Mouse (Mus musculus): ENCODE data around the gene Myrip.
A peak's percentile ranks its signal among the peaks of the same experiment; 100 is the strongest.
"Not testable (repeated sequence)": the region's sequence is repeated elsewhere in the genome, so short reads cannot be mapped to it uniquely, and the experiment has no call there.

Gene Myrip

DNA sequence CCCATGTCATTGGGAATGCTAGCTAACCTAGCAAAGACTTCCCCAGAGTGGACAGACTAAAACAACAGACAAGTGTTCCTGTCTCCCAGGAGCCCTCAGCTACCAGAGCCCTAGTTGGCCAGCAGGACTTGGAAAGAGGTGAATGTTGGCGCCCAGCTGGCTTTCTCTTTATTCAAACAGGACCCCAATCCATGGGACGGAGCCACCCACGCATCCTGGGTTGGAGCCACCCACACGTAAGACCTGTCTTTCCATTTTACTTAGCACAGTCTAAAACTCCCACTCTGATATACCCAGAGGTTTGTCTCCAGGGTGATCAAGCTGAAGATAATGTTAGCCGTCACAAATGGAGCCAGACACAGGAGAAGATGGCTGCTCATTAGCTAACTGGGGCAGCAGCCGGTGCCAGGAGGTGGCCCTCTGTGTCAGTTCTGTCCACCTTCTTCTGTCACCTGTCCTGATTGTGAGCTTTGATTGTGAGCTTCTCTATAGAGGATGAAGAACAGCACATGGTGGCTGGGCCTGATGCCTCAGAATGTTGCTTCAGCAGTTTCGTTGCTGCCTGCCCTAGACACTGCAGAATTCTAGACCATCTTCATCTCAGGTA lies 95.4 kb downstream of the Myrip start:
- DNase-seq (ENCODE audit: low spot score) = no peak

DNA sequence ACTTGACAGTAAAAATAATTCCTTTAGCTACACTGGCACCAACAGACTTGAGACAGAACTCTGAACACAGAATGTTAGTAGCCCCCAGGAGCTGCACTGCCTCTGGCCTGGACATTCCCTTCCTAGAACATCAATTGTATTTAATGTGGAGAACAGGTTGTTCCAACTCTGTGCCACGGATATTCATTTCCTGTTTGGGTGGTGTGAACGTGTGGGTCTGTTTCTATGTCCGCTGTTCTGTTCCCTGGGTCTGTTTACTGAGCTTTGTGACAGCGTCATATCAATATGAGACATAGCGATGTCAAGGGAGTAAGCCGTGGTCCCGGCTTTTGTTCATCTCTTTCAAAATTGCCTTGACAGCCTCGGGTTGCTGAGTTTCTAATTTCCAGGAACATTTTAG lies 97.0 kb downstream of the Myrip start:
- DNase-seq (ENCODE audit: low spot score) = no peak

DNA sequence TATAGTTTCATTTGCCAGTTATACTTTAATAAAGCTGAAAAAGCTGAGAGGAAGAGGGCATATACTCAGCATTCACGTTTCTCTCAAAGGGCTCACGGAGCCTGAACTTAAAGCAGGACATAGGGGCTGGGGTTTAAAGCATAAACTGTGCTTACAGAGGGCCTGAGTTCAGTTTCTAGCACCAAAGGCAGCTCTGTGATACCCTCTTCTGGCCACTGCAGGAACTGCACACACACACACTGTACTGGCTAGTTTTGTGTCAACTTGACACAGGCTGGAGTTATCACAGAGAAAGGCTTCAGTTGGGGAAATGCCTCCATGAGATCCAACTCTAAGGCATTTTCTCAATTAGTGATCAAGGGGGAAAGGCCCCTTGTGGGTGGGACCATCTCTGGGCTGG lies 98.2 kb downstream of the Myrip start:
- DNase-seq (ENCODE audit: low spot score) = not testable (repeated sequence)

DNA sequence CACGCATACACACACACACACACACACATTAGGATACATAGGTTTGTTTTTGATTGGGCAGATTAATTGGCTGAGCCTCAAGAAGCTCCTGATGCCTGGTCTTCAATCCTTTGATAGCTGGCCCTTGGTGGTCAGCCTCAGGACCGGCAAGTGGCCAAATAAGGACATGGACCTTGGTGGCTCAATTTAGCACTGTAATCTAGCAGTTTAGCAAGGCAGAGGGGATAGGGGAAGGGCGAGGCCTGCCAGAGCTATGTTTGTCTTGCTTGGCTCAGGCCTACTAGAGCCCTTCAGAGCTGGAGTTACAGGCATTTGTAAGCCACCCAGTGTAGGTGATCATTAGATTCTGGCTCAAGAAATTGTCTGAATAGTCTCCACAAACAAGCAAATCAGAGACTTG lies 101.1 kb downstream of the Myrip start:
- DNase-seq (ENCODE audit: low spot score) = no peak

DNA sequence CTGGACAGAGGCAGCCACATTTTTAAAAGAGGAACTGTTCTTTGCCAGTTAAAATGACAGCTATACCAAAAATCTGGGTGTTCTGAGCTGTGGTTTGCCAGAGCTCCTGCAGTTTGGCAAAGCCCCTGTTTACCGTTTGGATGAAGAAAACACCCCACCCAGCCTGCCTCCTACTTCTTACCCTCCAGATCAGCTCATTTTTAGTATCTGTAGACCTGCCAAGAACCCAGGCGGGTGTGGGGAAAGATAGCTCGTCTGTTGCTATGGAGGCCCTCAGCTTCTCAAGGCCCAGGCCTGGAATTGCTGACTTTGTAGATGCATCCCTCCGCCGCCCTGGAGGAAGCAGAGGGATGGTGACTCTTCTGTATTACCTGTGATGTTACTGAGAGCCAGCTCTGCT lies 102.3 kb downstream of the Myrip start:
- DNase-seq (ENCODE audit: low spot score) = no peak

DNA sequence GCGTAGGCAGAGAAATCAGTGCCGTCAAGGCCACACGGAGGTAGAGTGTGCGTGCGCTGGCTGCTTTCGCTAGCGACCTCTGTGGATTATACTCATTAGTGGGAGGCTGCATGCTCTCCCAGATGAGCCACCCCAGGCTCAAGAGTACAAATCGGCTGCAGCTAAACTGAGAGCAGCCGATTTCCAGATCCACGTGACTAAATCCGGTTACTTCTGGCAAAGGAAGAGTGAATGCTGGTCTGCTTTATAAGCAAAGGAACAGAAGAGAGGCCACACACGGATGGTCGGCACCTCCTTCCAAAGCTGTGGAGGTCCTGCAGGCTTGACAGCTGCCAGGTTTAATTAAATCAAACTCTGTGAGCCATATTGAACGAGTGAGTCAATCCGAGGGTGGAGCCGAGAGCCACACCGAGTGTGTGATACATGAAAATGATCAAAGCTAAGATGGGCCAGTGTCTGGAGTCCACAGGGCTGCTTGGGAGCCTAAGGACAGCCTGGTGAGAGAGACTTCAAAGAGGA lies 108.4 kb downstream of the Myrip start:
- DNase-seq (ENCODE audit: low spot score) = no peak

DNA sequence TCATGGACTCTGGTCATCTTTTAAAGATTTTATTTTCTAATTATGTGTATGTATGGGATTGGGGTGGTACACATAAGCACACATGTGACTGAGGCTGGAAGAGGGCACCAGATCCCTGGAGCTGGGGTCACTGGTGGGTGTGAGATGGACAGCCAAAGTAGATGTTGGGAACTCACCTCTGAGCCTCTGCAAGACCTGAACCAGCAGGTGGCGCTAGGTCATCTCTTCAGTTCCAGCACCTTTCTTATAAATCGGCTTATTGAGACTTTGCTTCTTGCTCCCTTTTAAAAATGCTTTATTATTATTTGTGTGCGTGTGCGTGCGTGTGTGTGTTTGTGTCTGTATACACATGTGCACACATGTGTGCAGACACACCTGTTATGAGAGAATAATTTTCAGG lies 109.1 kb downstream of the Myrip start:
- peak; percentile 30 for DNase-seq (ENCODE audit: low spot score)

DNA sequence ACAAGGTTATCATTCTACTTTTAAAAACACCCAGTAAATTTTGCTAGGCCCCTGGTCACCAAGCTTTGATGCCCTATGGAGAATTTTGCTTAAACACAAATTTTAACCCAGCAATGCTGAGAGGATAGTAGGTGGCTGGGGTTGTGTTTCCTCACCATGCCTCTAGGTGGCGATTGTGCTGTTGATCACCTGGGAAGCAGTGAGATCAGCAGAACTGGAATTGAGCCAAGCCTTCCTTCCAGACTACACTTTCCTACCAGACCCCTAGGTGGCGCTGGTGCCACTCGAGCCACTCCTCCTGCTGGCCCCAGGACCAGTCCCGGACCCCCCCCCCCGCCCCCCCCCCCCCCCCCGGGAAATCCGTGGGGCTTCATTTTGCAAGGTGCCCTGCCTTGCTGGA lies 114.2 kb downstream of the Myrip start:
- DNase-seq (ENCODE audit: low spot score) = peak; percentile 78

DNA sequence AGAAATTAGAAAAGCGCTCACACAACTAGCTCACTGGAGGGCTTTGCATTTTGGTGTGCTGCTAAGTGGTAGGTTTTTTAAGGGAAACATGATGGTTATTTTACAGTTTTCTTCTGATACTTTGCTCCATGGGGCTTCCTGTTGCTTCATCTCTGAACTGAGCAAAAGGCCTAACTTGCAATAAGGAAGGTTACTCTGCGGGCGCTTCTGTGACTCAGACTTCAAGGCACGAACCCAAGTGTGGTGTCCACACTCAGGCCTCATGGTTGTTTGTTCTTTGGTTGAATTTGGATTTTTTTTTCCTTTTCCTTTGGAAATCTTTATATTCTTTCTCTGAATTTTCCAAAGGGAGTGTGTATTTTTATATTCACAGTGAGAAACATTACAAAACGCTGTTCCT lies 114.8 kb downstream of the Myrip start:
- DNase-seq (ENCODE audit: low spot score) = no peak

DNA sequence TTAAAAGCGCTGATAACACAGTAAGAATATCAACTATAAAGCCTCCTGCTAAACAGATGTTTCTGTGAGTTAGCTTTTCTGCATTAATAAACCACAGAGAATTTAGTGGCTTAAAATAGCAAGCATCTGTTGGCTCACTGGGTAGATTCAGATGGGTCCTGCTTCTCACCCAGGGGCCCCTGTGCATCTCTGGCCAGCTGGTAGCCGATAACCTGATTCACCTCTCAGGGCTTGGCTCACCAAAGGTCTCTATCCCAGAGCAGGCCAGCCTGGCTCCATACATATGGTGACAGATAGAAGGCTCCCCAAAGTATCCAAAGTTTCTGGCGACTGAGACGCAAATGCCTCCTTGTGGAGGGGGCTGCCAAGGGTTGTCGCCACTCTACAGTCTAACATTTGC lies 115.4 kb downstream of the Myrip start:
- DNase-seq (ENCODE audit: low spot score) = no peak

DNA sequence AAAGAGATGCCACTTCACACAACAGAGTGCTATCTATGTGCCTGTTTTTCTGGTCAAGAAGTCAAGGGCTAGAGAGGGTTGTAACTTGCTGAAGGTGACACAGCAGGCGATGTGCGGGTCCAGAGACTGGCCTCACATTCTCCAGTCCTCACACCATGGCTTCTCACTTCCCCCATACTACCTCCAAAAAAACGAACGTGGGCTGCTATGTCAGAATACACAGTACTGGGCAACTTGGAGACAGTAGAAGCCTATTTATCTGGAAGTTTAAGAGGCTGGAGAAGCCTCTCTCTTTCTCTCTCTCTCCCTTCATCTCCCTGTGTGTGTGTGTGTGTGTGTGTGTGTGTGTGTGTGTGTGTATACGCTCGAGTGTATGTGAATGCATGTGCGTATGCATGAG lies 117.3 kb downstream of the Myrip start:
- DNase-seq (ENCODE audit: low spot score) = no peak

DNA sequence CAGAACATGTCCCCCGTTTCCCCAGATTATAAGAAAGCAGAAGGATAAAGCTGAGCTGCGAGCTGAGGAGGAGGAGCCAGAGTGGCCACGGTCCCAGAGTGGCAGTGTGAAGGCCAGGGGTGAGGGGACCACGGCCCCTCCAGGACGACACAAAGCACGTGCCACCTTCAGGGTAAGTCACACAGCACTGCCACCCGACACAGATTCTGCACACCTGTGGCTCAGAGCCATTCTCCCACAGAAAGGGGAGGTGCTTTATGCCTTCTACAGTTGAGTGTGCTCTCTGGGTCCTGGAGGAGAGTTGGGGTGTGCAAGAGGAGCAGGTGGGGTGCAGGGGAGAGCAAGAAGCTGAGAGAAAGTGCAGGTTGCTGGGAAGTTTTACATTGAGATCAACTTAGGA lies 123.3 kb downstream of the Myrip start:
- no peak for DNase-seq (ENCODE audit: low spot score)

DNA sequence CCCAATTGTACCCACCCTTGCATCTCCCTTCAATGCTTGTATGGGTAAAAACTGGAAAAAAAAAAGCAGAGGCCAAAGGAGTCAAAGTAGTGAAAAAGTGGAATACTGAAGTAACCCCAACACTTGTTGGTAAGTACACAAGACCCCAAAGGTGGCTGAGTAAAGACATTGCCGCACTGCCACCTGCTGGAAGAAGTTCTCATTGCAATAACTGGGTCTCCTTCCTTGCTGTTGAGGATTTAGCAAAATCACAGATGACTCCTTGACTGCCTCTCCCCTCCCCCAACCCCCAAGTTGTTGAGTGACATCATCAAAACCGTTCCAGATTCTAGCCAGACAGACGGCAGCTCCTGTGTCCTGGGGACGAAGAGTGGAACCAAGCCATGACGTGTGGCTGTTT lies 124.5 kb downstream of the Myrip start:
- DNase-seq (ENCODE audit: low spot score) = peak; percentile 13

DNA sequence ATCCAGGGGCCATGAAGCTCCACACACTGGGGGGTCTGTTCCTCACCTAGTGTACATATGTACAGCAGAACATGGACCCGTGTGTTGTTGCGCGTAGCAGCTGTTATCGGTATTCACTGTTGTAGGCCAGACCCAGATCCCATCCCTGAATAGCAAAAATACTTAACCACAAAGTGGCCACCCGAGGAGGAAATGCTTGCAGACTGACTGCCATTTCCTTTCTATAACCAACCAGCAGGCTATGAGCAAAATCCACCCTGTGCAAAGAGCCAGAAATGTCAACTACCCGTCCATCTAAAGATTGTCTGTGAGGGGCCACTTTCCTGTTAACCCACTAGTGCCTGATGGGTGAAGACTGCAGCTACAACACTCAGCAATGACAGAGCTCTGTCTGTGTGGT lies 126.9 kb downstream of the Myrip start:
- no peak for DNase-seq (ENCODE audit: low spot score)

DNA sequence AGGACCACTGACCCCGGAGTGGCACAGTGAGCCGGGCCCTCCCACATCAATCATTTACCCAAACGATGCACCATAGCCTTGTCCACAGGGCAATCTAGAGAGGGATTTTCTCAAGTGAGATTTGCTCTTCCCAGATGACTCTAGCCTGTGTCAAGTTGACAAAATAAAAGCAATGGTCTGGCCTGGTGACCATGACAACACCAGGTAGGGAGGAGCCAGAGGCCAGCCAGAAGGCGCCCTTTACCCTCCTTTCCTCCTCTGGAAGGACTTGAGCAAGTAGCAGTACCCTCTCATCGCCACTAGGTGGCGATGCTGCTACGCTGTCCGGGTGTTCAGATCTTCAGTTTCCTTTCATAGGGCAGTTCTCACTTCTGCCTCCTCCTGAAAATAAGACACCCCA lies 132.4 kb downstream of the Myrip start:
- DNase-seq (ENCODE audit: low spot score) = peak; percentile 61

DNA sequence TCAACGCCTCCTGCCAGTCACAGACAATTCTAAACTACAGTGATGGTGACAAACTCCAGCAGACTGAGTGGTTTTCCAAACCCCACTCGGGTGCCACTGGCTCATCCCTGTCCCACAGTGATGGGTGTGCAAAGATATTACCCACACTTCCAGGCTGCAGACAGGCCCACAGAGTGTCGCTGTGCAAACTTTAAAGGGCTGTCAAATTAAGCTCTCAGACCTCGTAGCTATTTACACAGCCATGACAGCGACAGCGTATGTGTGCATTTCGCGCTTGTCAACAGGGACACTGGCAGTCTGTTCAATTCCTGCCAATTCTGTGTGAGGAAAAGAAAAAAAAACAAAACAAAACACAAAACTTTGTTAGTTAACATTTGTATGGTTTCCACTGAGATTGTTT lies 134.5 kb downstream of the Myrip start:
- no peak for DNase-seq (ENCODE audit: low spot score)

DNA sequence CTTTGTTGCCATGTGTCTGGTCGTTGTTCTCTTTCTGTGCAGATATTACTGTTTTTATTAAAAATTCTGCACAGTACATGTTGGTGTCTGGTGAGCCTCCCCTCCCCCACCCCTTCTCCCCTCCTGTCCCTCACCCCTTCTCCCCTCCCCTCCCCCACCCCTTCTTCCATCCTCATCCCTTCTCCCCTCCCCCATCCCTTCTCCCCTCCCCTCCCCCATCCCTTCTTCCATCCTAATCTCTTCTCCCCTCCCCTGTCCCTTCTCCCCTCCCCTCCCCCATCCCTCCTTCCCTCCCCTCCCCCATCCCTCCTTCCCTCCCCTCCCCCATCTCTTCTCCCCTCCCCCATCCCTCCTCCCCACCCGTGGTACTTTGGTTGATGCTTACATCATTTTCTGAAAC lies 135.5 kb downstream of the Myrip start:
- DNase-seq (ENCODE audit: low spot score) = no peak

DNA sequence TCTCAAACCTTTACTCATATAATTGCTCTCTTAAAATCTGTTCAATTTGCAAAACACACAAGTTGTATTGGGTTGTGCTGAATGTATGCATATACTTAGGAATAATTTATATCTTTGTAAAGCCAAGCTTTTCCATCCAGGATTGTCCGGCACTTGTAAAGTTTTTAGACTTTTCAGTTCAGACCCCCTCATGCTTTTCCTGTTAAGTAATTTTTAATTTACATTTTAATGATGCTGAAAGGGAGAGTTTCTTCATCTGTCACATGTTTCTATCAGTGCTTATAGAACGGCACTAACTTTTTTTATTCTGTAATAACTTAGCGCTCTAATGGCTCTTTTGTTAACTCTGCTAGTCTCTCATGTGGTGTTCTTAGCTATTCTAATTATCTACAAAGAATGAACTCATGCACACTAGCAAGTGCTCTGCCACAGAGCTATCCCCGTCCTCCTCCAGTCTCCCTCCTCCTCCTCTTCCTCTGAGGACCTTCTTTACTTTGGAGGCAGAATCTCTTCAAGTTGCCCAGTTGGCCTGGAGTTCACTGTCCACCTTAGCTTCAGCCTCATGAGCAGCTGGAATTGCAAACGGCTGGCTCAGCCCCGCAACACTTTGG lies 136.1 kb downstream of the Myrip start:
- DNase-seq (ENCODE audit: low spot score) = no peak

DNA sequence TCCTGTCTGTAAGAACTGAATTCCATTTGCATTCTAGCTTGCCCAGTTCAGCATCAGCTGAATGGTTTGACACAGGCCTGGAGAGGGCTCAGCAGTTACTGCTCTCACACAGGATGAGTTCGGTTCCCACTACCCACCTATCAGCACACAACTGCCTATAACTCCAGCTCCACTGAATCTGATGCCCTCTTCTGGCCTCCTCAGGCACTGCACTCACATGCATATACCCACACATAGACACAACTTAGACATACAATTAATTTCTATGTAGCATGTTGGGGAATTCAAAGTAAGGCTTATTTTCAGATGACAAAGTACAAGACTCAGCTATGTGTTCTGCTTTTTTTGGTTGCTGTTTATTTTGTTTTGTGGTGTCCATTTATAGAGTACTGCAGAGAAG lies 137.0 kb downstream of the Myrip start:
- DNase-seq (ENCODE audit: low spot score) = no peak

DNA sequence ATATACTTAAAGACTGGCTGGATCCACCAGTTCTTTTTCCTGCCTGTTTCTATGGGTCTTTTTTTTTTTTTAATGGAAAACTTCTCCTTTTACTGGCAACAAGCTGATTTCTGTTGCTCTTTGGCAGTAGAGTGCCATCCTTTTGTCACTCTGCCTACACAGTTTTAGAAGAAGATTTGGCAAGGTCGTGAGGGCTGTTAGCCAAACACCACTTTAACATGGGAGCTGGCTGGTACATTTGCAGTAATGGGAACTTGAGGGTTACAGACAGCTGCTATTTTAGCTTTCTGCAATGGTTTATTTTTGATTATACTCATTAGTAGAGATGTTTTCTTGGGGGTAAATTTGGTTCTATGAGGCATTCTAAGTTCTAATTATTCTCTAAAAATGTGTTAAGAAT lies 137.5 kb downstream of the Myrip start:
- no peak for DNase-seq (ENCODE audit: low spot score)

DNA sequence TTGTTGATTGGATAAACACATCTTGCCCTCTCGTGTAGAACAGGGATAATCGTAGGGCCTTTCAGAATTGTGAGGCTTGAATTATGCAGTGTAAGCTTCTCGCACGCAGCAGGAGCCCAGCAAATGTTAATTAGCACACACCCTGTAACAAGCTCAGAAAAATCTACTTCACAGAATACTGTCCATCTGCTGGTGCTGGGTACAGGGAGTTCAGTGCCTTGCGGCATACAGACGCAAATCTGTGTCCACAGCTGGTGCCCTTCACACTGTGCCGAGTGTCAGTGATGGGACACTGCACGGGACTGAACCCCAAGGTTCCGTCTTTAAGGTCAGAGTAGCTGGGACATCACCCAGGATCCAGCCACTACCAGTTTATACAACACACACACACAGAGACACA lies 143.3 kb downstream of the Myrip start:
- DNase-seq (ENCODE audit: low spot score) = no peak

DNA sequence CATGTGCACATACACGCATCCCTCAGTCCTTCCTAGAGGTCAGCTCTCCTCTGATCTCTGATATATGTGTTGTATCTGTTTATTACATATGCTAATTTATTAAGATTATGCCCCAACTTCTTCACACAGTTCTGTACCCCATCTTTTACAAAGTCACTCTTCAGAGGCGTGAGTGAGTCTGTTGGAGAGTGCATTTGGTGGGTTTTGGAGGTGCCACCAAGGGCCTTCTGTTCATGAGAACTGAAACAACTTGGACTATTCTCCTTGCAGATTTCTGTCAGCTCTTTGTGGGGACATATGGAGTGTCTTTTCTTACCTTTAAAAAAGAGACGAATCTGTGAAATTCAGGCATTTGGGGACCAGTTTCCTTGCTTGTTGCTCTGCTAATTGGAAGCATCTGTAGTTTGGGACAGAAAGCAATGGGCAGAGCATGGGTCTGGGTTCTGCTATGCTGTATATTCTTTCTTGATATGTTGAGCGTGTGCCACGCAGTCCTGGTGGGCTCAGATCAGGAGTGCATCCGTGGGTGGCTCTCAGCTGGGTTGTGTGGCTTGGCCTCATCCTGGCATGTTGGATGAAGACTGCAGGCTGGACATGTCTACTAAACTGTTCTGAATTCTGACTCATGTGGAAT lies 148.5 kb downstream of the Myrip start:
- no peak for DNase-seq (ENCODE audit: low spot score)

DNA sequence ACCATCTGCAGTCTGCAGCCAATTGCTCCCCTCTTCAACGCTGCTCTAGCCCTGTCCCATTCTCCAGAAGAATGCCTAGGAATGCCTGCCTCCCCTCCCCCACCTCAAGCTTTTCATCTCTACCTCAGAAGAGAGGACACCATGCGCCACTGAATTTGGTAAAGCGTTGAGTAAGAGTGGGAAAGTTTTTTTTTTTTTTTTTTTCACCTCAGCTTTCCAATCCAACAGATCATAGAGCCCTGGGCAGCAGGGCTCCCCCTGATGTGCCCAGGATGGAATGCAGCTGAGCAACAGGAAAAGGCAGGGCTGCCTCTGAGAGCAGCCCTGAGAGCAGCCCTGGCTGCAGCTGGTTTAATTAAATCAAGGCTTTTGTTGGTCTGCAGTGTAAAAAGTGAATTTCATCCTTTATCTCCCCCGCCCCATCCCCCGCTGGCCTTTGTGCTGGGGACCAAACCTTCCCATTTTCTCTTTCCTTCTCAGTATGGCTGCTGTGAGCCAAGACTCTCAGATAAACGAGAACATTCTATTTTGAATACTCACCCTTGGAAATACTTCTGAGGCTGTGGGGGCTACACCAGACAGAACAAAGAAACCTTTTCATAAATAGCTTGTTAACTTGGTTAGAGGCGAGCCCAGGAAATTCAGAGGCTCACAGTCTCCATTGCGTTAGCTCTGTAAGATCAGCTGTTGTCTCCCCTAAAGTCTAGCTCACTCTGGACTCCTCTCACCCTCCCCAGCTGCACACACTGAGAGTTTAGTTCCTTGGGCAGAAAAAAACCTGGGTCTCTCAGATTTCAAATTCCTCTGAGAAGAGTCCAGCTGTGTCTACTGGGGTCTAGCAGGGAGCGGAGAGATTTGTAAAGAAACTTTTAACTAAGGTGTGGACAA lies 154.7 kb downstream of the Myrip start:
- DNase-seq (ENCODE audit: low spot score) = no peak
